Mouse (Mus musculus) thymus, adult 2 months (tissue): Measurements from ENCODE around the gene Map3k4.

ENCODE experiments used
- CTCF ChIP-seq: fragments of 200-500 bp; IDR thresholded peaks from 2 replicates; pipeline ENCODE4 v1.5.1; 2012; ENCODE audit warnings: mild to moderate bottlenecking, control low read depth, low read length, moderate library complexity, borderline replicate concordance; ENCODE audit not compliant: control insufficient read depth, poor library complexity, insufficient read depth; ENCODE audit errors: extremely low read depth
- POLR2A ChIP-seq: fragments of 200-500 bp; IDR thresholded peaks from 2 replicates; pipeline ENCODE4 v1.6.1; 2012; ENCODE audit warnings: mild to moderate bottlenecking, low read length, control low read depth, moderate library complexity; ENCODE audit not compliant: control insufficient read depth, poor library complexity, insufficient read depth; ENCODE audit errors: extremely low read depth

GRCm38 (mm10) chr17:12216224-12216623 is 102.4 kb downstream of the Map3k4 start:
- TF ChIP-seq CTCF (no peak), POLR2A (no peak)
